Mouse (Mus musculus) neural tube, embryonic 10.5 days (tissue): ENCODE results near the gene Tbx2.

Experiments used
- DNase-seq: peaks from one replicate; pipeline ENCODE4 v3.0.0-alpha.2; 2017; ENCODE audit warnings: low spot score; ENCODE audit errors: extremely low spot score

Gene Tbx2

GRCm38 (mm10) chr11:85825031-85825430 lies 7.3 kb upstream of the Tbx2 start:
- DNase-seq = no peak

GRCm38 (mm10) chr11:85825823-85826222 lies 6.5 kb upstream of the Tbx2 start:
- DNase-seq = no peak

- no peak for DNase-seq
Measured at GRCm38 (mm10) chr11:85827342-85827741, 5.0 kb upstream of the Tbx2 start.

GRCm38 (mm10) chr11:85828691-85829519 lies 3.4 kb upstream of the Tbx2 start:
- peak; percentile 68 for DNase-seq

- peak; percentile 70 for DNase-seq
Measured at GRCm38 (mm10) chr11:85829520-85830440, 2.6 kb upstream of the Tbx2 start.

GRCm38 (mm10) chr11:85830901-85831341 lies 1.4 kb upstream of the Tbx2 start:
- peak; percentile 72 for DNase-seq

- peak; percentile 74 for DNase-seq
Measured at GRCm38 (mm10) chr11:85831656-85832230, 608 bp upstream of the Tbx2 start.

- peak; percentile 76 for DNase-seq
Measured at GRCm38 (mm10) chr11:85833081-85833521, 750 bp downstream of the Tbx2 start.

GRCm38 (mm10) chr11:85833761-85834385 lies 1.5 kb downstream of the Tbx2 start:
- DNase-seq = peak; percentile 64

- DNase-seq = peak; percentile 68
Measured at GRCm38 (mm10) chr11:85834386-85834931, 2.1 kb downstream of the Tbx2 start.

- DNase-seq = no peak
Measured at GRCm38 (mm10) chr11:85835001-85835752, 2.8 kb downstream of the Tbx2 start.

GRCm38 (mm10) chr11:85835753-85836522 lies 3.6 kb downstream of the Tbx2 start:
- DNase-seq = no peak

GRCm38 (mm10) chr11:85836523-85837290 lies 4.4 kb downstream of the Tbx2 start:
- DNase-seq = peak; percentile 70

- no peak for DNase-seq
Measured at GRCm38 (mm10) chr11:85837291-85837647, 4.9 kb downstream of the Tbx2 start.

- DNase-seq = peak; percentile 75
Measured at GRCm38 (mm10) chr11:85837648-85838423, 5.5 kb downstream of the Tbx2 start.

- DNase-seq = no peak
Measured at GRCm38 (mm10) chr11:85838424-85839257, 6.3 kb downstream of the Tbx2 start.
